ENCODE assay signal across 11 mouse cellular contexts in genomic region chr16:21971446-21971845, GRCm38 (mm10).
"Had no signal": no experiment of that assay in that cellular context is flagged by ENCODE, and none has a peak within 500 bp of the region (broad histone marks: within the 10 kb centered on the region; RNA-seq: fewer than 3 reads in every experiment).

No protein-coding gene starts in this region.

- H3K36me3 ChIP-seq: limb, embryonic 12.5 days; liver, embryonic 15.5 days; lung, embryonic 15.5 days; midbrain, embryonic 15.5 days; neural tube, embryonic 12.5 days; stomach, embryonic 15.5 days had no signal

- H3K27me3 ChIP-seq: neural tube, embryonic 12.5 days; stomach, embryonic 15.5 days had no signal

- DNase-seq: kidney, adult 11 months; kidney, postnatal 14 days; retina, postnatal 1 day; thymus, postnatal 36 days had no signal

- H3K9me3 ChIP-seq: limb, embryonic 12.5 days; liver, embryonic 15.5 days; lung, embryonic 15.5 days; midbrain, embryonic 15.5 days; neural tube, embryonic 12.5 days; stomach, embryonic 15.5 days had no signal

- H3K27ac ChIP-seq: limb, embryonic 12.5 days; liver, embryonic 15.5 days; lung, embryonic 15.5 days; midbrain, embryonic 15.5 days; neural tube, embryonic 12.5 days; stomach, embryonic 15.5 days had no signal

- H3K4me1 ChIP-seq: liver, embryonic 15.5 days; lung, embryonic 15.5 days had no signal

- H3K9ac ChIP-seq: limb, embryonic 12.5 days; liver, embryonic 15.5 days; lung, embryonic 15.5 days; midbrain, embryonic 15.5 days; neural tube, embryonic 12.5 days; stomach, embryonic 15.5 days had no signal

- H3K4me2 ChIP-seq: limb, embryonic 12.5 days; liver, embryonic 15.5 days; lung, embryonic 15.5 days; midbrain, embryonic 15.5 days; neural tube, embryonic 12.5 days; stomach, embryonic 15.5 days had no signal

- H3K4me3 ChIP-seq: limb, embryonic 12.5 days; liver, embryonic 15.5 days; lung, embryonic 15.5 days; midbrain, embryonic 15.5 days; neural tube, embryonic 12.5 days; stomach, embryonic 15.5 days had no signal

- ATAC-seq: hindbrain, embryonic 16.5 days; midbrain, embryonic 15.5 days had no signal
